Mouse (Mus musculus): ENCODE data around the gene Cpb2. TPM values are rescaled to one million over a fixed set of nuclear protein-coding genes. Genes with fewer than 3 reads are reported as not detected.

Cpb2 gene
- polyA plus RNA-seq, 1 experiment from 2014 or later = not detected

DNA sequence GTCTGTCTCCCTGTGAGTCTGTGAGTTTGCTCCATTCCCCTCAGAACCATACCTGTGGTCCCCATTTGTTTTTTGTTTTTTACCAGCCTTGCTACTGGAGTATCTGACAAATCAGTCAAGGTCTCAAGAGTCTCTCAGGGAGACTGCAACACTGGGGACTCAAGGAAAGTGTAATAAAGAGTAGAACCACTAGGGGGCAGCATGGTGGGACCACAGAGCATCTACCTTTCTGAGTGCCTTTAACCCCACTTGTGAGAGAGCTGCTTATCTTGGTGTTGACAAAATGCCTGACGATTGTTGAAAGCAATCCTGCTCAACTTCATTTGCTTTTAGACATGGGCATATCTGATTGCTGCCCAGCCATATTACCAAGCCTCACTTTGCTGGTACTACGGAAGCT lies 12.3 kb upstream of the Cpb2 start:
- peaks cover 50% of the 10 kb centered on the region for H3K36me3 ChIP-seq (ENCODE audit: inconsistent target)
- no peak overlapping the region for H3K27ac ChIP-seq
- no peaks in the 10 kb centered on the region for H3K79me2 ChIP-seq (ENCODE audit: inconsistent target)
- 91% methylated on average over 1 of the region's 2 CpGs for WGBS (ENCODE audit: missing documents)
- no peak overlapping the region for H3K4me3 ChIP-seq (ENCODE audit: inconsistent target)

DNA sequence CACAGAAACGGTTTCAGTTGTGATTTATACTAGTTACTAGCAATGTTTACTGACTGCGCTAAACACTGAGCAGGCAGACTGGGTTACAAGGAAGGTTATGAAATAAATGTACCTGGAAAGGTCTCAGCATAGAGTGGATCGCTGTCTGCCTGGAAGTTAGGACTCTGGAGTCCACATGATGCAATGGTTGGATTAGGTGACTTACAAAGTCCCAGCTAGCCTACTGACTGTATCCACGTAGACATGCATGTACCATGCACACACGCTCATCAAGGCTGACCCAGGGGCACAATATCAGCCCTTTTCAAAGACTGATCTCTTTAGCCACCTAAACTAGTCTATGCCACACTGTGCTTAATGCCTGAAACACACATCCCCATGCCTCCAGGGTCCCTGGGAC lies 9.0 kb upstream of the Cpb2 start:
- WGBS (ENCODE audit: missing documents) = 90% methylated on average over 5 of the region's 5 CpGs
- H3K4me3 ChIP-seq (ENCODE audit: inconsistent target) = no peak overlapping the region
- H3K36me3 ChIP-seq (ENCODE audit: inconsistent target) = peaks cover 18% of the 10 kb centered on the region
- H3K79me2 ChIP-seq (ENCODE audit: inconsistent target) = no peaks in the 10 kb centered on the region
- no peak overlapping the region for H3K27ac ChIP-seq

DNA sequence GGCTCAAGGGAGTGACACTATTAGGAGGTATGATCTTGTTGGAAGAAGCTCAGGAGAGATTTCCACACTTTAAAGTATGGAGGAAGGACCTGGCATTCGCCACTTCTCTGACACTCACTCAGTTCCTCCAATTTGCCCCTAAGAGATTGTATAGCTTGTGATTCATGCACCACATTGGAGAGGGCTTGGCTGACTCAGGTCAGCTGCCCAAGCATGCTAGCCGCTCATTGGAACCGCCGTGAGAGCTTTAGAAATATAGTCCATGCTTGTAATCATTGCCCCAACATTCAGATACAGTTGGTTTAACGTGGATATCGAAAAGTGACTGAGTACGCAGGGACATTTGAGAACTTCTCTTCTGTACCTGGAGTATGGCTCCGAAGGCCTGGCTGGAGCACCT lies 6.5 kb upstream of the Cpb2 start:
- 84% methylated on average over 8 of the region's 8 CpGs for WGBS (ENCODE audit: missing documents)

DNA sequence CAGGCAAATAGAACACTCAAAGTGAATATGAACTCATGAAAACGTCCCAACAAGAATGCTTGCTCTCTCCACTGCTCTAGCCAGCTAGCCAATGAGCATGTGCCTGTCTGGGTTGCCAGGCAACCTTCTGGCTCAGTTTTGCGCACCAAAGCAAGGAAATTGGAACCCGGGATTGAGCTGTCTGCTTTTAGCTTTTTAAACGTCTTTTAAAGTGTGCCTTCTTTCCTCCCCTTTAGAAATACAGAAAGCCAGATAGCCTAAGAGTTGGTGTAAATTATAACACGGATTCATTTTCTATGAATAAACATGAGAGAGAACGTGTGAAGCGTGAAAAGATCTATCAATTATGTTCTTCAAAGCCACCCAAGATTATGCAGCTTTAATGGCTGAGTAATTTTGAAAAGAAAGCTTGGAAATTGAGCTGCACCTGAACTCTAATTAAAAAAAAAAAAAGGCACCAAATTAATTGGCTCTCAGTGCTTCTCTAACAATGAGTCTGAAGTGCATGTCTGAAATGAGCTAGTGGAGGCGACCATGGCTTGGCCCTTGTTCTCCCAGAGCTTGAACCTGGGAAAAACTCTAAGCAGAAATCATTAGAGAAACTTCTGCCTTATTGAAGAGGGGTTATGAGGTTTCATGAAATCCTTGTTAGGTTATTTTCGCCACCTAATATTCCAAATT lies 6.0 kb upstream of the Cpb2 start:
- Histone ChIP-seq H3K4me3 (ENCODE audit: inconsistent target) (no peak overlapping the region), H3K79me2 (ENCODE audit: inconsistent target) (no peaks in the 10 kb centered on the region), H3K27ac (no peak overlapping the region), H3K36me3 (ENCODE audit: inconsistent target) (no peaks in the 10 kb centered on the region)
- WGBS (ENCODE audit: missing documents) = 87% methylated on average over 9 of the region's 9 CpGs

More for the DNA sequence above, 6.5 kb upstream of the Cpb2 start:
- Histone ChIP-seq H3K36me3 (ENCODE audit: inconsistent target) (no peaks in the 10 kb centered on the region), H3K27ac (no peak overlapping the region), H3K4me3 (ENCODE audit: inconsistent target) (no peak overlapping the region), H3K79me2 (ENCODE audit: inconsistent target) (no peaks in the 10 kb centered on the region)

DNA sequence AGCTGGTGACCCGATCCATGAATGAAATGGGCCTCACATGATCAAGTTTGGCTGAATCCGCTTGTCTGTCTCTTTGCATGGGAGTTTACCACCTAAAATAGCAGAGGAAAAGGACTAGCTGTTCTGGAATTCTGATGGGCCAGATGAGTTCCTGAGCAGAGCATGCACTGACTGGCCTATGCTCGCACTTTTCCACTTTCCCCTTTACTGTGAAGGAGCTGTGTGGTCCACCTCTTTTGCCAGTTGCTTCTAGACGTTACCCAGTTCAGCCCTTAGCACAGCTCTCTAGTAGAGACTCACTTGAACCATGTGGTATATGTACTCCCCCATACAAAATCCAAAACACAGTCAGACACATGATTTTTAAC lies 5.5 kb upstream of the Cpb2 start:
- no peaks in the 10 kb centered on the region for H3K36me3 ChIP-seq (ENCODE audit: inconsistent target)
- WGBS (ENCODE audit: missing documents) = 97% methylated on average over 4 of the region's 4 CpGs
- H3K79me2 ChIP-seq (ENCODE audit: inconsistent target) = no peaks in the 10 kb centered on the region
- no peak overlapping the region for H3K27ac ChIP-seq
- no peak overlapping the region for H3K4me3 ChIP-seq (ENCODE audit: inconsistent target)

DNA sequence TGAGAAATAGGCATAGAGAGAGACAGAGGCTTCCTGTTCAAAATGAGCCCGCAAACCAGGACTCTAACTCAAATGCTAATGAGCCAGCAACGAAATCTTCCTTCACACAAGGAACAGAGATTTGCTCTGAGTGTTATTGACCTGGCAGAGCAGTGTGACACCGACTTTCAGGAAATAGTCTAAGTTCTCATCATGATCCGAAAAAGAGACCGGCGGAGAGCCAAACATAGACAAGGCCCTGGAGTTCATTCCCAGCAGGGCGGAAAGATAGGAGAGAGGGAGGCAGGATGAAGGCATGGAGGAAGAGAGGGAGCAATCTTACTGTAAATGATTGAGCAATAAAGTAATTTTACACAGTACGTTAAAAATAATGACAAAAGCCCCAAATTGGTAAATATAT lies 5.0 kb upstream of the Cpb2 start:
- 89% methylated on average over 8 of the region's 8 CpGs for WGBS (ENCODE audit: missing documents)
- H3K79me2 ChIP-seq (ENCODE audit: inconsistent target) = no peaks in the 10 kb centered on the region

DNA sequence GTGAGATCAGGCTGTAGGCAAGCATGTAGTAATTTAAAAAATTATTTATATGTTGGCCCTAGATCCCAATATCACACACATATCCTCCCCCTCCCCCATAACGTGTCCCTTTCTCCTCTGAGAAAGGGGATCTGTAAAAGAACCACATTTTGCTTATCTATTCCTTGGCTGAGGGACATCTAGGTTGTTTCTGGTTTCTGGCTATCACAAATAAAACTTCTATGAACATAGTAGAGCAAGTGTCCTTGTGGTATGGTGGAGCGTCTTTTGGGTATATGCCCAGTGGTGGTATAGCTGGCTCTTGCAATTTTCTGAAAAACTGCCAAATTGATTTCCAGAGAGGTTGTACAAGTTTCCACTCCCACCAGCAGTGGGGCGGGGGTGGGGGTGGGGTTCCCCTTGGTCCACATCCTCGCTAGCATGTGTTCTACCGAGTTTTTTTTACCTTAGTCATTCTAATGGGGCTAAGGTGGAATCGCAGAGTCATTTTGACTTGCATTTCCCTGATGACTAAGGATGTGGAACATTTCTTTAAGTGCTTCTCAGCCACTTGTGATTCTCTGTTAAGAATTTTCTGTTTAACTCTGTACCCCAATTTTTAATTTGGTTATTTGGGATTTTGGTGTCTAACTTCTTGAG lies 3.9 kb upstream of the Cpb2 start:
- Histone ChIP-seq H3K27ac (no peak overlapping the region), H3K79me2 (ENCODE audit: inconsistent target) (no peaks in the 10 kb centered on the region), H3K4me3 (ENCODE audit: inconsistent target) (no peak overlapping the region), H3K36me3 (ENCODE audit: inconsistent target) (no peaks in the 10 kb centered on the region)
- WGBS (ENCODE audit: missing documents) = 27% methylated on average over 6 of the region's 6 CpGs

More for the DNA sequence above, 5.0 kb upstream of the Cpb2 start:
- Histone ChIP-seq H3K4me3 (ENCODE audit: inconsistent target) (no peak overlapping the region), H3K27ac (no peak overlapping the region), H3K36me3 (ENCODE audit: inconsistent target) (no peaks in the 10 kb centered on the region)

DNA sequence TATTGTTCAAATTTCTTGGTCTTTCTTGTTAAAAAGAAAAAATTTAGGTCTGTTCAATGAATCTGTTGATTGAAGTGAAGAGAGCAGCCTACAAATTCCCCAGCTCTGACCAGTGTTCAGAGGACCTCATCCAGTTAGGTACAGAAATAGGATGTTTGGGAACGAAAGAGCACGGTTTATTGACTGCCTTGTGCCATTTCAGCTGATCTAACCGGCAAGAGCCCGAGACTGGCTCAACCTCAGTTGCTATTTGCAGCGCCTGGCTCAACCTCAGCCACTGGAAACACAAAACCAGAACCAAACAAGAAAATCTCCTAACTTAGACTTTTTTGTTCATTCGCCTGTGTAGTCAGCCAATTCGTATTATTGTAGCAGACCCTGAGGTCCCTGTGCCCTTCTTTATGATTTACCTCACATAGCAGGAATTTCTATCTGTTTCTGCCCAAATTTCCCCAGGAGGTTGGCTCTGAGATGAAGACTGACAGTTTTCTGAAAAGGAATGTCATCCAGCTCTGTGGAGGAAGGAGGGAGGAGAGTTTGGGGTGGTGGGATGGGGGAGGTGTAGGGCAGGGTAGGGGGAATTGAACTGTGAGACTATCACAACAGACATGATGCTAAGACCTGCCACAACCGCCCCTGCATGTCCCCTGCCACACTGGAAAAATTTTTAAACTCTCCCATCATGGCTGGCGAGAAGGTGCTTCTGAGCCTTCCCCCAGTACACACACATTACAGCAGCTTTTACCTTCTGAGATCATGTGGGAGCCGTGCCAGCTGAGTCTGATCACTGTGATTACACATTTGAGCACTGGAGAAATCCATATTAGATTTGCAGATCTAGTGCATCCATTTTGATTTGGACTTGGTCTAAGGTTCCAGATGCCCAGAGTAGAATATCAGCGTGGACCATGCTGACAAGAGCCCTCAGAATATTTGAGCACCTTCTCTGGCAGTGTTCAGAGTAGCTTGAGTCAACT lies 4.2 kb downstream of the Cpb2 start:
- no peak overlapping the region for H3K27ac ChIP-seq
- WGBS (ENCODE audit: missing documents) = 94% methylated on average over 11 of the region's 11 CpGs
- no peaks in the 10 kb centered on the region for H3K36me3 ChIP-seq (ENCODE audit: inconsistent target)
- no peak overlapping the region for H3K4me3 ChIP-seq (ENCODE audit: inconsistent target)
- no peaks in the 10 kb centered on the region for H3K79me2 ChIP-seq (ENCODE audit: inconsistent target)

DNA sequence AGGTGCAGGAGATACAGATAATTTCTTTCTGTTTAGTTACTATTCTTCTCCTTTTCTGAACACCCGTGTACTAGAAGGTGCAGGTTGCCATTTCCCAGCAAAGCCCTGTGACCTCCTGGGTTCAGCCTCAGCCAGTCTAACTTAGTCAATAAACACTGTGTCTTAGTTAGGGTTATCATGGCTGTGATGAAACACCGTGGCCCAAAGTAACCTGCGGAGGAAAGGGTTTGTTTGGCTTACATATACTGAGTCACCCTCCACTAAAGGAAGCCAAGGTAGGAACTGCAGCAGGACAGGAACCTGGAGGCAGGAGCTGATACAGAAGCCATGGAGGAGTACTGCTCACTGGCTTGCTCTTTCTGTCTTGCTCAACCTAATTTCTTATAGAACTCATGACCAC lies 8.3 kb downstream of the Cpb2 start:
- WGBS (ENCODE audit: missing documents) = 91% methylated on average over 3 of the region's 3 CpGs
- Histone ChIP-seq H3K27ac (no peak overlapping the region), H3K36me3 (ENCODE audit: inconsistent target) (no peaks in the 10 kb centered on the region), H3K79me2 (ENCODE audit: inconsistent target) (no peaks in the 10 kb centered on the region), H3K4me3 (ENCODE audit: inconsistent target) (no peak overlapping the region)

DNA sequence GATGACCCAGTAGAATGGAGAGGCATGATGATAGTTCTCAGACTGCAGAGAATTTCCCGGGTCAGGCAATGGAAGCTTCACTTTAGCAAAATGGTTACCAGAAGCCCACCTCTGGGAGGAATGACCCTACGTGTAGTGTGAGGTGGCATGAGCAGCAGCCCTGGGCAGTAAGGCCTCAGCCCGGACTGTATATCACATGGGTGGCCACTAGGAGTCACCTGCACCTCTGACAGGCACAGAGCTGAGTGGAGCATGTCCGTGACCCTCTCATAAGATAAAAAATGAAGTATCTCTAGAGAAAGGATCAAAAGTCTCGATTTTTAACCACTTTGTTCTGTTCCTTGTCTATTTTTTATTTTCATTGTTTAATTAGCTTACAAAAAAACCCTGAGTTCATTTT lies 14.4 kb downstream of the Cpb2 start:
- no peaks in the 10 kb centered on the region for H3K36me3 ChIP-seq (ENCODE audit: inconsistent target)
- no peak overlapping the region for H3K27ac ChIP-seq
- WGBS (ENCODE audit: missing documents) = 54% methylated on average over 5 of the region's 5 CpGs
- no peaks in the 10 kb centered on the region for H3K79me2 ChIP-seq (ENCODE audit: inconsistent target)
- no peak overlapping the region for H3K4me3 ChIP-seq (ENCODE audit: inconsistent target)

DNA sequence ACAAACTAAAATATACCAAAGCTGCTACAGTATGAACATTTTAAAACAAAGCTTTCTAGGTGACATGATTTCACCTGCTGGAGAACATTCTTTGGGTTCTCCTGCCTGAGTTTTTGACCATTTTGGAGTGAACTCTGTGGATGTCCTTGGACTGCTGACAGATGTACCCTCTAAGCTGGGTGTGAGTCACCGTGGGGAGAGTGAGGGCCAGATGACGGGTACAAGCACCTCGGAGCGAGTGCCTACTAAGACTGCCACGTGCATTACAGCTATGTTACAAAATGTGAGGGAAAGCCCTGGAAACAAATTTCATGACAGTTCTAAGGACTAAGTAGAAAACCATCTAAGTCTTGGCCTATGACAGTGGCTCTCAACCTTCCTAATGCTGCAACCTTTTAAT lies 27.4 kb downstream of the Cpb2 start:
- H3K4me3 ChIP-seq (ENCODE audit: inconsistent target) = no peak overlapping the region
- H3K27ac ChIP-seq = no peak overlapping the region
- no peaks in the 10 kb centered on the region for H3K79me2 ChIP-seq (ENCODE audit: inconsistent target)
- H3K36me3 ChIP-seq (ENCODE audit: inconsistent target) = no peaks in the 10 kb centered on the region
- 82% methylated on average over 5 of the region's 5 CpGs for WGBS (ENCODE audit: missing documents)

DNA sequence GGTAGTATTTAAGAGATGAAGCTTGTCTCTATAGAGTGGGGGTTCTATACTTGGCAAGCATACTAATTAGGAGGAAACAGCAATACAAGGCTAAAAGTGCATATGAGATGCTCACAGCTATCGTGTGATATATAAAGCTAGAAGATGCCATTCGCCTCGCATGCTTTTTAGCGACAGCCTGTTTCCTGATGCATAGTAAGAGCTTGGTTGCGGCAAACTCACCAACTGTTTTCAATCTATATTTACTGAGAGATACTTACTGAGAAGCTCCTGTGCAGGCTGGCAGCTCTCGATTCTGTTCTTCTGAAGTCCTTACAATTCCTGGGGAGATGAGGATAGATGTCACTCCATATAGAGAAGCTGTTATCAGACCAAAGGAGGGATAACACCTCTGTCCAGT lies 37.6 kb downstream of the Cpb2 start:
- WGBS (ENCODE audit: missing documents) = 85% methylated on average over 6 of the region's 6 CpGs
- peaks cover 4% of the 10 kb centered on the region for H3K79me2 ChIP-seq (ENCODE audit: inconsistent target)
- no peak overlapping the region for H3K4me3 ChIP-seq (ENCODE audit: inconsistent target)
- H3K36me3 ChIP-seq (ENCODE audit: inconsistent target) = no peaks in the 10 kb centered on the region
- no peak overlapping the region for H3K27ac ChIP-seq

DNA sequence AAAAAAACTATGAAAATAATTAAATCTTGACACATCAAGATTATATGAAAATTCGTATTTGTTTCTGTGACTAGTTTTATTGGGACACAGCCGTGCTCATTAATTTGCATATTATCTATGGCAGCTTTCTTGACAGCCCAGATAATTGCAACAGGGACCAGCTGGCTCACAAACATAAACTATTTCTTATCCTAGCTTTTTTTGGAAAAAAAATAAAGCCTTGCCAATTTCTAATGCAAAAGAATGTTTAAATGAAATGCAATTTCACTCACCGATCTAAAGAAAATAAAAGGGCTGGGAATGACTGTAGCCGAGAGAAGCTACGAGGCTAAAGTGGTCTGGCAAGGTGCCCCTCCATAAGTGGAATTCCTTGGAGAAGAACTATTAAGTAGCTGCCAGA lies 38.3 kb downstream of the Cpb2 start:
- Histone ChIP-seq H3K36me3 (ENCODE audit: inconsistent target) (no peaks in the 10 kb centered on the region), H3K27ac (no peak overlapping the region), H3K4me3 (ENCODE audit: inconsistent target) (no peak overlapping the region), H3K79me2 (ENCODE audit: inconsistent target) (peaks cover 11% of the 10 kb centered on the region)
- 72% methylated on average over 5 of the region's 5 CpGs for WGBS (ENCODE audit: missing documents)

DNA sequence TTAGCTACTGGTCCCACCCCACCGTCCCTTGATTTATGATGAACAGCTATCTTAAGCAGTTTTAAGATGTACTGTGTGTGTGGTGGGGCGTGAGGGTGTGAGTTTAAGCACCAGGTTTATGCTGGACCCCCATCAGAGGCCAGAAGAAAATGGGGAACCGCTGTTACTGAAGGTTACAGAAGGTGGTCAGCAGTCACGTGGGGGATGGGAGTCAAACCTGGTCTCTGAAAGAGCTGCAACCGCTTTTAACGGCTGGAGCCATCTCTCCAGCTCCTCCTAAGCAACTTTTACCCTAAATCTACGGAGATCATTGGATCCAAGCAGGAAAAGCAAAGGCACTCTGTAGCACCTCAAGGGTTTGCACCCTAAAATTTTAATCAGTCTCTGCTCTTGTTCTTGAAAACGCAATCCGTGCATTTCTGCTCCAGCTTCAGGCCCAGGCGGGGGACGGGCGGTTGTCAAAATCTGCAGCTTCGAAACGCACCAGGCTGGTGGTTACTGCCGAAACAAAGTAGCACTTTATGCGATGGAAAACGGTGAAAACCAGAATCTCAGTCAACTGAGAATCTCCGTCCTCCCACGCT lies 41.6 kb downstream of the Cpb2 start:
- Histone ChIP-seq H3K27ac (no peak overlapping the region), H3K4me3 (ENCODE audit: inconsistent target) (peak overlapping the region; percentile 91), H3K79me2 (ENCODE audit: inconsistent target) (peaks cover 44% of the 10 kb centered on the region), H3K36me3 (ENCODE audit: inconsistent target) (no peaks in the 10 kb centered on the region)
- WGBS (ENCODE audit: missing documents) = 7% methylated on average over 19 of the region's 19 CpGs
